Mouse (Mus musculus): Measurements from ENCODE around the gene Vps8. TPM values are rescaled to one million over a fixed set of nuclear protein-coding genes. Genes with fewer than 3 reads are reported as not detected.
A peak's percentile ranks its signal among the peaks of the same experiment; 100 is the strongest.

The Vps8 gene
- polyA plus RNA-seq, 1 experiment: 29.5 TPM

DNA sequence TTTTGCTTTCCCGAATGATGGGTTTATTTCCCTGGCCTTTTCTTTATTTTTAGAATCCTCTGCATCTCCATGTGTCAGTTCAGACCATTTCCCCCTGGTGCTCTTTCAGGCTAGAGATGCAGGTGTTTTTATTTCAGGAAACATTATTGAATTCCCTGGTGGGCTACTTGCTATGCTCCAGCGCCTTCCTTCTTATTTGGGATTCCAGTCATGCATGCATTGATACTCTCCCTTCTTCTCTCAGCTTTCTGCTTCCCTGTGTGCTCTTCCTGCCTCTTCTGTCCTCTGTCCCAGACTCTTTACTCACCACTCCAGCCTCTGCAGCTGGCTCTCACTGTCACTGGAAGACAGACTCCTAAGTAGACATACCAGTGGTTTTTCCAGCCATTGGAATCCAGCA is 70.0 kb downstream of the Vps8 start:
- H3K4me3 ChIP-seq (ENCODE audit: insufficient read depth, low read length): no peak overlapping the region
- no peak for TF ChIP-seq CTCF (IDR thresholded peaks at IDR 0.05; ENCODE audit: borderline replicate concordance, insufficient read depth, low read length)
- no peak for TF ChIP-seq POLR2A (IDR thresholded peaks at IDR 0.05; ENCODE audit: low read depth, low read length)
- H3K27ac ChIP-seq (ENCODE audit: insufficient read depth, low read length): no peak overlapping the region
- no peaks in the 10 kb centered on the region for H3K4me1 ChIP-seq (ENCODE audit: control insufficient read depth, insufficient read depth, low read length)

DNA sequence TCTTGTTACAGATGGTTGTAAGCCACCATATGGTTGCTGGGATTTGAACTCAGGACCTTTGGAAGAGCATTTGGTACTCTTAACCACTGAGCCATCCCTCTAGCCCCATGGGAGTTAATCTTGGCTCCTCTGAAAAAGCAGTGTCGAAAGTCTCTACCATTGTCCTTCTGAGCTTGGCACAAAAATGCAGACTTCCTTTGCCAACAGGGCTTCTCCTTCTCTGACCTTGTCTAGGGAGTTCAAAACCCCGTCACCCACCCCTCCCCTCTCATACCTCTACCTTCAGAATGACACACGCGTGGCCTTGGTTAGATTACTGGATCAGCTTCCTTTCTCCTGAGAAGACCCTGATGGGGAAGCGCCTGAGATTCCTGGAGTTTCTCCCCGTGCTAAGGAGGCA is 71.8 kb downstream of the Vps8 start:
- TF ChIP-seq CTCF (IDR thresholded peaks at IDR 0.05; ENCODE audit: borderline replicate concordance, insufficient read depth, low read length): no peak

DNA sequence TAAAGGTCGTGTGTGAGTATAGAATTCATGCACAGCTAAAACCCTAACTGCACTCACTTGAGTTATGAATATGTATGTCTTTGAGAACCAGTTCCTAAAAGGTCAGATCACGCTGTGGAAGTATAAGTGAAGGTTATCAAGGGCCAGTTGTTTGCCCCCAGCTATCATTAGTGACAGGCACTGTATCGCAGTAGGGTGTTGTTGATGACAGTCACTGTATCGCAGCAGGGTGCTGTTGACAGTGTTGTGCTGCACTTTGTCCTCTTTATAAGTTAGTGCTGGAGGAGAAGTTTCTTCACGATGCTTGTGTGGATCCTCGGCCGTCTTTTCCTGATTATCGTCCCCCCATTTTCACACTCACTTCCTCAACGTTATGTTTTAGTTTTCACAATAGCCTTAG is 73.9 kb downstream of the Vps8 start:
- Histone ChIP-seq H3K4me3 (ENCODE audit: insufficient read depth, low read length) (no peak overlapping the region), H3K4me1 (ENCODE audit: control insufficient read depth, insufficient read depth, low read length) (peaks cover 11% of the 10 kb centered on the region; the same call in 1 of the 2 replicates), H3K27ac (ENCODE audit: insufficient read depth, low read length) (no peak overlapping the region)
- no peak for TF ChIP-seq CTCF (IDR thresholded peaks at IDR 0.05; ENCODE audit: borderline replicate concordance, insufficient read depth, low read length)
- TF ChIP-seq POLR2A (IDR thresholded peaks at IDR 0.05; ENCODE audit: low read depth, low read length): no peak

More for the DNA sequence above, 71.8 kb downstream of the Vps8 start:
- H3K4me1 ChIP-seq (ENCODE audit: control insufficient read depth, insufficient read depth, low read length): peaks cover 10% of the 10 kb centered on the region; the same call in 1 of the 2 replicates
- H3K4me3 ChIP-seq (ENCODE audit: insufficient read depth, low read length): no peak overlapping the region
- no peak overlapping the region for H3K27ac ChIP-seq (ENCODE audit: insufficient read depth, low read length)

DNA sequence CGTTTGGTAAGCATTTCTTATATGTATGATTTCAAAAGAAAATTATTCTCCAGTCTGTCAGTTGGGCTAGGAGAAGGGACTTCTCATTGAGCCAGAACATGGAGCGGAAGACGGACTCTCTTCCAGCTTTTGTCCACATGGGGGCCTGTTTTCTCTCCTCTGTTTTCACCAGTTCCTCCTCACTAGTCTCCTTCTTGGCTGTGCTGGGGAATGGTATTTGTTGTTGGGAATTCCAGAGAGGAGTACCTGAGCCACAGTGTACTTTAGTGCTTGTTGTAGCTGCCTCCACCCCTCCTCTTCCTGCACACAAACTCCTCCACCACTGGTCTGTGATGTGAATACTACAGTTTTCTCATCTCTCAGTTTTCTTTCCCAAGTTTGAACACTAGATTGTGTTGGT is 74.7 kb downstream of the Vps8 start:
- Histone ChIP-seq H3K27ac (ENCODE audit: insufficient read depth, low read length) (no peak overlapping the region), H3K4me3 (ENCODE audit: insufficient read depth, low read length) (no peak overlapping the region), H3K4me1 (ENCODE audit: control insufficient read depth, insufficient read depth, low read length) (peaks cover 11% of the 10 kb centered on the region; the same call in 1 of the 2 replicates)
- TF ChIP-seq CTCF (IDR thresholded peaks at IDR 0.05; ENCODE audit: borderline replicate concordance, insufficient read depth, low read length) (no peak), POLR2A (IDR thresholded peaks at IDR 0.05; ENCODE audit: low read depth, low read length) (no peak)

DNA sequence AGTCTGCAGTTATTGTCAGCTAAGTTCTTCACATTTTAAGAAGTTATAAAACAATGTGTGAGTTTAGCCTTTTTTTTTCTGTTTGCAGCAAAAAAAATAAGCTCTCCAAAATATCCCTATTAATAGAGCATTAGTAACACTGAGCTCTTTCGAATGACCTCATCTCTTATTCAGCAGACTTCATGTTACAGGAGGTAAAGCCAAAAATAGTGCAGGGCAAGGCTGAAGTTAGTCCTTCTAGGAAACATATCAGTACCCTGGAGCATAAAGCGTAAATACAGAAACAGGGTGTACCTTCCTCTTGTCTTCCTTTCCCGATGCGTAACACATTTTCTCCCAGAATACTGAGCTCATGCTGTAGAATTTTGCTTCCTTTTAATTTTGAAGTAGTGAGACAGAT is 76.1 kb downstream of the Vps8 start:
- Histone ChIP-seq H3K4me1 (ENCODE audit: control insufficient read depth, insufficient read depth, low read length) (peaks cover 11% of the 10 kb centered on the region; the same call in 1 of the 2 replicates), H3K27ac (ENCODE audit: insufficient read depth, low read length) (0 out of 2 replicates have a peak overlapping the region, but pooled peaks have one; percentile 3), H3K4me3 (ENCODE audit: insufficient read depth, low read length) (no peak overlapping the region)
- TF ChIP-seq POLR2A (IDR thresholded peaks at IDR 0.05; ENCODE audit: low read depth, low read length) (no peak), CTCF (IDR thresholded peaks at IDR 0.05; ENCODE audit: borderline replicate concordance, insufficient read depth, low read length) (no peak)

DNA sequence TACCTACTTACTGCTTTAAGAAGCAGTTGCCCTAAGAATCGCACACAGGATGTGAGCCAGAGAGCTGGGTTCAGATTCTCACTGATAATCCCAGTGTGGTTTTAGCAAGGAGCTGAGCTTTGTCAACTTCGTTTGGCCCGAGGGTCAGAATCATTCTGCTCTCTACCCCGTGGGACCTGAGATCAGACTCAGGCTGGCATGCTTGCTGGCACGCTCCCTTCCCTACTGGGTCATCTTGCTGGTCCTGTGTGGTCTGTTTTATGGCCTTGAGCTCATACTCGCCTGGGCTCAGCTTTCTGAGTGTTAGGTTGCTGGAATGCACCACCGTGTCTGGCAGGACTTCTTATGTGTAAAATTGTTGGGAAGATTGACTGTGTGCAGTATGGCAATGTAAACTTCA is 76.7 kb downstream of the Vps8 start:
- H3K27ac ChIP-seq (ENCODE audit: insufficient read depth, low read length): no peak overlapping the region

DNA sequence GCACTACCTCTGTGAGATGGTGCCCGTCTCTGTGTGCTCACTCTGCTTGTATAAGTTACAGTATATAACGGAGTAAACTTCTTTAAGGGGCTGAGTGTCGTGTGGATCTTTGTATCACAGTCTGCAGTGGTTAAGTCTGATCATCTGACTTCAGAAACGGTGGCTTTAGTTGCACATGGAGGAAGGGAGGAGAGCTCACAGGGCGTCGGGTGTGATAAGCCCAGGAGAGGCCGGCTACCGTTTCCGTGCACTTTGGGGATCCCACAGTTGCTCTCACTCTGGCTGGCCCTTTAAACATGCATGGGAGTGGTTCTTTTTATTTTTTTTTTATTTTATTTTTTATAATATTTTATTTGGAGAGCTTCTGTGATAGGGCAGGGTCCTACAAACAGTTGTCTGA is 95.9 kb downstream of the Vps8 start:
- TF ChIP-seq CTCF (IDR thresholded peaks at IDR 0.05; ENCODE audit: borderline replicate concordance, insufficient read depth, low read length) (no peak), POLR2A (IDR thresholded peaks at IDR 0.05; ENCODE audit: low read depth, low read length) (no peak)
- no peak overlapping the region for H3K27ac ChIP-seq (ENCODE audit: insufficient read depth, low read length)
- no peaks in the 10 kb centered on the region for H3K4me1 ChIP-seq (ENCODE audit: control insufficient read depth, insufficient read depth, low read length)

More for the DNA sequence above, 76.7 kb downstream of the Vps8 start:
- Histone ChIP-seq H3K4me1 (ENCODE audit: control insufficient read depth, insufficient read depth, low read length) (peaks cover 11% of the 10 kb centered on the region; the same call in 1 of the 2 replicates), H3K4me3 (ENCODE audit: insufficient read depth, low read length) (no peak overlapping the region)
- TF ChIP-seq POLR2A (IDR thresholded peaks at IDR 0.05; ENCODE audit: low read depth, low read length) (no peak), CTCF (IDR thresholded peaks at IDR 0.05; ENCODE audit: borderline replicate concordance, insufficient read depth, low read length) (no peak)

DNA sequence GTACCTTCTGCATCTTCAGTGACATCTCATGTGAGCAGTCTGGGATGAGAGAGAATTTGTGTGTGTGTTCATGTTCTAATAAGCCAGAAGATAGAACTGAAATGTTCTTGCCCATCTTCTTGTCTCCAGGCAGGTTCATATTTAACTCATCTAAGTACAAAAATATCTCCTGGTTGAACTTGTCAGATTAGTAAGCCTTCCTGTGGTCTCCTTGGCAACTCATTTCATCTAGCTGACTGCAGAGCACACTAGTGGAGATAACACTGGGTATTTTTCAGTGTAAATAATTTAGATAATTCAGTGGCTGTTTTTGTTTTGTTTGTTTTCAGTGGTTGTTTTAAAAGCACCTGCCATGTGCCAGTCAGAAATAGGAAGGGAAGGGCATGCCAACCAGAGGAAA is 96.9 kb downstream of the Vps8 start:
- H3K4me3 ChIP-seq (ENCODE audit: insufficient read depth, low read length): no peak overlapping the region
- no peak for TF ChIP-seq CTCF (IDR thresholded peaks at IDR 0.05; ENCODE audit: borderline replicate concordance, insufficient read depth, low read length)
- TF ChIP-seq POLR2A (IDR thresholded peaks at IDR 0.05; ENCODE audit: low read depth, low read length): no peak
- no peak overlapping the region for H3K27ac ChIP-seq (ENCODE audit: insufficient read depth, low read length)
- H3K4me1 ChIP-seq (ENCODE audit: control insufficient read depth, insufficient read depth, low read length): no peaks in the 10 kb centered on the region

More for the DNA sequence above, 95.9 kb downstream of the Vps8 start:
- H3K4me3 ChIP-seq (ENCODE audit: insufficient read depth, low read length): no peak overlapping the region

DNA sequence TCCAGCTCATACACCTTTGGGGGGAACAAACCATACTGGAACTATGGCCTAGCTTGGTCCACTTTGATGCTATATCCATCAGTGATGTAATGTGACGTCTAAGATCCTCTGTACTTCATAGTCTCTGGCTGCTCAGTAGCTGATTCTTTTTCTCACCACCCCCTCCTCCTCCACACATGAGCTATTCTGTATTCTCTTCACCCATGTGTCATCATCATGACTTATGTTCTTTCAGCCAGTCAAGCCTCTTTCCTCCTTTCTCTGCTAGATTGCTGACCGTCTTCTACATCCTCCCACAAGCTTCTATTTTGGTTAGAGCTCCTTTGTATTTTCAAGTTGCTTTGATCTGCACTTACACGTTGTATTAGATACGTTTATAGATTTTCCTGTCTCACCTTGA is 100.8 kb downstream of the Vps8 start:
- Histone ChIP-seq H3K27ac (ENCODE audit: insufficient read depth, low read length) (no peak overlapping the region), H3K4me1 (ENCODE audit: control insufficient read depth, insufficient read depth, low read length) (no peaks in the 10 kb centered on the region), H3K4me3 (ENCODE audit: insufficient read depth, low read length) (no peak overlapping the region)
- TF ChIP-seq CTCF (IDR thresholded peaks at IDR 0.05; ENCODE audit: borderline replicate concordance, insufficient read depth, low read length) (no peak), POLR2A (IDR thresholded peaks at IDR 0.05; ENCODE audit: low read depth, low read length) (no peak)

DNA sequence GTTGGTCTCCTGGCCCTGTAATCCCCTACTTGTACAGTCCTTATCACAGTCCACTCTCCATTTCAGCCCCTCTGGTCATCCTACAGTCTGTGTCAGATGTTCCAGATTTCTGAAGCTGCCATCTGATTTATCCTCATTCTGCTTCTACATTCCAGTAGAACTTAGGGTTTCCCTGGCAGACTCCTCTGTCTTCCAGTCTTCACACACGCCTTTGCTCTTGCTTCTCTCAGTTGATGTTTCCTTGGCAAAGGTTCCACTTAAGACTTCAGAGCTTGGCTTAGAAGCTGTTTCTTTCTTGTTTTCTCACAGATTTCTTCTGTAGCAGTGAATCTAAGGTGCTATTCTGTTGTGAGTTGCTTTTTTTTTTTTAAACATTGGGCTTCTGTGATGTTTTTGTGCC is 102.5 kb downstream of the Vps8 start:
- Histone ChIP-seq H3K27ac (ENCODE audit: insufficient read depth, low read length) (no peak overlapping the region), H3K4me3 (ENCODE audit: insufficient read depth, low read length) (no peak overlapping the region), H3K4me1 (ENCODE audit: control insufficient read depth, insufficient read depth, low read length) (no peaks in the 10 kb centered on the region)
- TF ChIP-seq POLR2A (IDR thresholded peaks at IDR 0.05; ENCODE audit: low read depth, low read length) (no peak), CTCF (IDR thresholded peaks at IDR 0.05; ENCODE audit: borderline replicate concordance, insufficient read depth, low read length) (no peak)
